Mouse (Mus musculus) left cerebral cortex, adult 18-20 months (tissue): ENCODE results near the gene Cnn1. TPM values are rescaled to one million over a fixed set of nuclear protein-coding genes. Genes with fewer than 3 reads are reported as not detected.
A peak's percentile ranks its signal among the peaks of the same experiment; 100 is the strongest.
"Not testable (repeated sequence)": the region's sequence is repeated elsewhere in the genome, so short reads cannot be mapped to it uniquely, and the experiment has no call there.

ENCODE experiments used
- DNase-seq, 2 experiments: peaks; one replicate each; pipeline ENCODE4 v3.0.0; 2021 to 2022; ENCODE audit warnings: low spot score in 2 of 2, mixed read lengths in 1 of 2
- total RNA-seq, 2 experiments: library from RNA; stranded (reverse); gene quantifications; 2 replicates each; pipeline ENCODE4 v1.2.3; 2021

Gene Cnn1
- total RNA-seq, 2 experiments from 2014 or later: 0.56 to 0.87 TPM

DNA sequence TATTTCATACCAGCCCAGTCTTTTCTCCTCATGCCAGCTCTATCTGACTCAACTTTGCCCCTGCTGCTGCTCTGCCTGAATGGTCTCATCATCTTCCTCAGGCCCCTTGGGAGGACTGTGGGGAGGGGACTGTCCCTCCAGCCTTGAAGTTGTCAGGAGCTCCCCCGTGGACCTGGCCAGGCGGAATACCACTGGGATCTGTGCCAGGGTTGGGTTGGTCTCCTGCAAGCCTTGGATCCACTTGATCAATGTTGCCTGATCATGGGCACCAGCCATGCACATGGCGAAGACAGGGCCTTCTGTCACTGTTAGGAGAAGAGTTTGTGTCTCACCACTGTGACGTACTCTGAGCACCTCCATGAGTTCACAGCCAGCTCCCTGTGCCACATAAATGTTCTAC is 26.7 kb upstream of the Cnn1 start:
- DNase-seq: no peak

DNA sequence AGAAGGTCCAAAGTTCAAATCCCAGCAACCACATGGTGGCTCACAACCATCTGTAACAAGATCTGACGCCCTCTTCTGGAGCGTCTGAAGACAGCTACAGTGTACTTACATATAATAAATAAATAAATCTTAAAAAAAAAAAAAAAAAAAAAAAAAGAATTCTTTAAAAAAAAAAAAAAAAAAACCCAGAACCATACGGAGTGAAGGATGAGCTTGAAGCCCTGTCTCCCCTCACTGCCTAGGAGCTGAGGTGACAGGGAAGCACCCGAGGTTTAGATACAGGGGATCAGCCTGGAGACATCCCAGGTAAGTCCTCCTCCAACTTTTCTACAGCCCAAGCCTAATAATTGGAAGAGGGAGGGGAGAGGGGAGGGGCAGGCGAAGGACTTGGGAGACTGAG is 23.2 kb upstream of the Cnn1 start:
- not testable (repeated sequence) for DNase-seq

- DNase-seq: no peak
Observed at GRCm38 (mm10) chr9:22076223-22076622, 22.8 kb upstream of the Cnn1 start.

GRCm38 (mm10) chr9:22084667-22085021 is 14.4 kb upstream of the Cnn1 start:
- no peak for DNase-seq

- DNase-seq: peak; percentile 93 to 95
Observed at GRCm38 (mm10) chr9:22085022-22085834, 13.8 kb upstream of the Cnn1 start, which contains the start of gene Ecsit. TSS of gene Ecsit (minus strand) at chr9:22085438.

DNA sequence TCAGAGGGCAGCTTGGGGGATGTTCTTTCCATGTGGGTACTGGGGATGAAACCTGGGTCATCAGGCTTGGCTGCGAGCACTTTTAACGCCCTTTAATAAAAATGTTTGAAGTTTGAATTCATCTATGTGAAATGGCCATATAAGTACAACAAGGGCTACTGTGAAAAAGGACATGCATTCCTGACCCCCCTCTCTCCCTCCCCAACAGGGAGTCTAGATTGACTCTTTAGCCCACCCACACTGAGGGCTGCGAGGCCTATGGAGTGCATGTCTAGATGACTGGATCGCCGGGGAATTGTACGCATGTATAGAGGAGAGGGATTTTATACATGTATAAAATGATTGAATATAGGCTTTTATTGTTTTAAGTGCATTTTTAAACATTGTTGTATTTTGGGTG is 13.0 kb upstream of the Cnn1 start:
- no peak for DNase-seq

DNA sequence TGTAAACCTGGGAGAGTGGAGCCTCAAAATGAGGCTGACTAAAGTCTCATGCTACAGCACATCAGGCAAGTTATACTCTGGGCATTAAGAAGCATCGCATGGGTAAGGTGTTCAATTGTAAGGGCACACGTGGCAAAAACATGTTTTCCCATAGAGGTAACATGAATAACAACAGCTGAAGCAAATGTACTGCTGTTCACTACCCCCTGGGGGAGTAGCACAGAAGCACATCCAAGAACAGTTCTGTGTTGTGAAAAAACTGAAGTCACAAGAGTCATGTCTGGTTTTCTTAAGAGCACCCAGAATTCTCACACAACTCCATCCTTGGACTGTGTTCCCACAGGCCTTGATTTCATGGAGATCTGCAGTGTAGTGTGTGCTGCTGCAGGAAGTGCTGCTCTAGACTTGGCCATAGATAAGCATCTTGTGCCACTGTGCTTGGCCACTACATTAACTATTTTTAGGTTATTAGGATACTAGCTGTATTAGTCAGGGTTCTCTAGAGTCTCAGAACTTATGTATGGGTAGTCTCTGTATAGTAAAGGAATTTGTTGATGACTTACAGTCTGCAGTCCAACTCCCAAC is 11.9 kb upstream of the Cnn1 start:
- DNase-seq: no peak

DNA sequence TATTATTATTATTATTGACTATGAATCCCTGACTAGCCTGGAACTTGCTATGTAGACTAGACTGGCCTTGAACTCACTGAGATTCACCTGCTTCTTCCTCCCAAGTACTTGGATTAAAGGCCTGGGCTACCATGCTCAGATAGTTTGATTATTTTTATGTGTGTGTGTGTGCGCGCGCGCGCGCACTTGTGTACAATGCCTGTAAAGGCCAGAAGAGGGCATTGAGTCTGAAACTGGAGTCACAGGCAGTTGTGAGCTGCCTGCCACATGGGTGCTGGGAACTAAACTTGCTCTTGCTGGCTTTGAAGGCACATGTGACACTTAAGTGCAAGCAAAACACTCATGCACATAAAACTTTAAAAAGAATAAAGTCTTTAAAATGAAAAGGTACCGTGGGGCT is 9.7 kb upstream of the Cnn1 start:
- DNase-seq: no peak

DNA sequence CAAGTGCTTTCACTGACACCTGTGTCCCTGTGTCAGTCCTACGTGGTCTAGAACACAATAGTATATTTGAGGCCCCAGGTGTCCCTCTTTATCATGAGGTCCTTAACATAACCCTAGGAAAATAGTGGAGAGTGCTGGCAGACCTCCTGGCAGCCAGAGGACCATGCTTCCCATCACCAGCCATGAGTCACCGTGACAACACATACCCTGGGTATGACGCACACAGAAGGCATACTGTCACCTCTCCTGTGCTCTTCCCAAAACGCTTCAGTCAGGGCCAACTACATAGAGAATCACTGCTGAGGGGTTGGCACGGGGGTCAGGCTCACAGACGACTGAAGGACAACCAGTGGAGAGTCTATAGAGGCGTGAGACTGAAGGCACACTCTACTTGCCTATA is 9.0 kb upstream of the Cnn1 start:
- DNase-seq: no peak

- no peak for DNase-seq
Observed at GRCm38 (mm10) chr9:22092746-22093145, 6.3 kb upstream of the Cnn1 start.

GRCm38 (mm10) chr9:22095854-22096307 is 3.1 kb upstream of the Cnn1 start:
- DNase-seq: peak; percentile 83

- DNase-seq: no peak
Observed at GRCm38 (mm10) chr9:22099922-22100321, 906 bp downstream of the Cnn1 start.

DNA sequence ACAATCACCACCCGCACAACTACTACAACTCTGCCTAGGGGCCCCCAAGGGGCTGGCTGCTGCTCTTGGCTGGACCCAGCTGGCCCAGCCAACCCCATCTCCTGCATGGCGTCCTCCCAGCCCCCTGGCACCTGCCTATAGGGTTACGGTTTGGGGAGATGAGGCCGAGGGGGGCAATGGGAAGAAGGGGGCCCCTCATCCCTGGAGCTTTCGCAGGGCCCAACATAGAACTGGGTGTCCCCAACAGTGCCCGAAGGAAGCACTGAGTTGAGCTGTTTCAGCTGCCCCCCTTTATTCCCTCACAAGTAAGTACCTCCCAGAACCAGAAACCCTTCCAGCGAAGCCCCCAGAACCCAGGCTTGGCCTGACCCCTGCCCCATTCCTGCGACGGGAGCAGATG is 9.2 kb downstream of the Cnn1 start:
- no peak for DNase-seq

- no peak for DNase-seq
Observed at GRCm38 (mm10) chr9:22115635-22116034, 16.6 kb downstream of the Cnn1 start.

- peak in 1 of 2 experiments; percentile 18 for DNase-seq
Observed at GRCm38 (mm10) chr9:22116086-22116485, 17.1 kb downstream of the Cnn1 start.

DNA sequence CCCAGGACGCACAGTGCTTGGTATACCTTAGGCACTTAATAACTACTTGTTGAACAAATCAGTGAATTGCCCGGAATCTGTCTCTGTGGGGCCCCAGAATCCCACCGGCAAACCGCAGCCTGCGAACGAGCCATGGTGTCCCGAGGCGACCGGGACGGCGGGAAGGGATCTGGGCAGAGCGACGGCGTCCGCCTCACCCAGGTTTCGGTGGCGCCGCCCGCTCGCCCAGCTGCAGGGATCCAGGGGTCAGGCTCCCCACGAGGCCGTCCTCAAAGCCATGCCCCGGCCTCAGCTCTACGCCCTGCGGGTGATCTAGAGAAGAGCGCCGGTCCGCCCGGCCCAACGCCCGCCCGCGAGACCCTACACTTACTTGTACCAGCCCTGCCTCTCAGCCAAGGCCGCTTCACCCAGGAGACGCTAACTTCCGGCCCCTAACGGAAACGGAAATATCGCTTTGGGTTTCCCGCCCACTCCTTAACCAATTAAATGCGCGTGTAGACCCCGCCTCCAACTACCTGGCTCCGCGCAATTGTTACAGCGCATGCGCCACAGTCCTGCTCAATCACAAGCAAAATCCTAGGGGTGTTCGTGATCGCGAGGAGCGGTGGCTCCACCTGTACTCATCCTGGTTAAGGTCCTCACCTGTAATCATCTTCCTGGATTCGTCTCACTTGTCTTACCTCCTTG is 17.9 kb downstream of the Cnn1 start, which contains the start of gene Elof1:
Gene Elof1 (minus strand): TSS at position 433 of the 687 bp plus-strand sequence.
- peak; percentile 92 to 95 for DNase-seq

DNA sequence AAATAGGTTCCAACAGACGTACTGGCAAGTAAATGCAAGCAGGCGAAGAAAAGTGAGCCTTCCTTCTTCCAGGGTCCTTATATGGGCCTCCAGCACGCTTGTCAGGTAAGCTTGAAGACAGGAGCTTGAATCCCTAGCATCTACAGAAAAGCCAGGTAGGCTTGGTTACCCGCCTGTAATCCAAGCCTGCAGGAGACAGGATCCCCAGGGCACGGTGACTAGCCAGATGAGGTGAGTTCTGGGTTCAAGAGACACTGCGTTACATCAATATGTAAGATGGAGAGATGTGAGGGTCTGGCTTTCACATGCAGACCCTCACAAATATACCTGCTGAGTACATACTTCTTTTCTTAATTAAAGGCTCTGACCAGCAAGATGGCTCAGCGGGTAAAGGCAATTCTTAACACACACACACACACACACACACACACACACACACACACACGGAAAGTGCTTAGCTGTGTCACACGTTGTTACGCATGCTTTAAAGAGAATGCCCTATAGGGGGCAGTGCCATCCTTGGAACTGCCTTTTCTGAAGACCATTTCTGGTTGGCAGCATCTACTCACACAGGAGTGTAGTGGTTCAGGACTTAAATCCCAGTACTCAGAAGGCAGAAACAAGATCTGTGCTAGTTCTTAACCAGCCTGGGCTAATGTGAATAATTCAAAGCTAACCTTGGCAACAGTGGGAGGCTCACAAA is 18.9 kb downstream of the Cnn1 start:
- DNase-seq: peak; percentile 31 to 36

DNA sequence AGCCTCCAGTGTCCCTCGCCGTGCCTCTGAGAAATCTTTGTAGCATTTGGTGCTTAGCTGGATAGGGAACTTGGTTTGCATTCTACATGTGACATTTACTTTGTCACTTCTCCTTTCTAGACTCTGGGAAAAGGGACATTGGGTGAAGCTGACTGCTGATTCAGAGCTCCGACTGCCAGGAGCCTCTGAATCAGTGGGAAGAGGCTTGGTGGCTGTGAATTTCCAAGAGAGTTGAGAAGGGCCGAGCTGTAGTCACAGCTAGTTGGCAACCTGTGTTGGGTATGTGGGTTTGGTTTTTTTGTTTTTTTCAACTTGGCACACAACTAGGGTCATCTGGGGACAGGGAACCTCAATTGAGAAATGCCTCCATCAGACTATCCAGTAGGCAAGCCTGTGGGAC is 20.5 kb downstream of the Cnn1 start:
- peak; percentile 41 to 42 for DNase-seq

- no peak for DNase-seq
Observed at GRCm38 (mm10) chr9:22121545-22121944, 22.5 kb downstream of the Cnn1 start.

DNA sequence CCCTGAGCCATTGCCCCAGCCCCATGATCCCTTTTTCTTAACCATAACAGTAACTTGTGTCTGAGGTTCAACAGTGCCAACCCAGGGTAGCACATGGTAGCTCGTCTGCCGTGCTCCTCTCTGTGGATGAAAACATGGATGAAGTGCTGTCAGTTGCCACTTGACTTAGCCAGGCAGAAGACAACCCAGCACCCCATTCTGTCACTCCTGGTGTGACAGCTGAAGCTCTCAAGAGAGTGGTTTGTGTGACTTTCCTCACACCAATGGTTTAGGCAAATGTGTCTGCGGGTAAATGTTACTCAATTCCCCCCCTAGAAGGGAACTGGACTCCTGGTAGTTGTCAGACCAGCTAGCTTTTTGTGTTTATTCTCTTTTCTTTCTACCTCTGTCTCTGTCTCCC is 23.0 kb downstream of the Cnn1 start:
- no peak for DNase-seq

DNA sequence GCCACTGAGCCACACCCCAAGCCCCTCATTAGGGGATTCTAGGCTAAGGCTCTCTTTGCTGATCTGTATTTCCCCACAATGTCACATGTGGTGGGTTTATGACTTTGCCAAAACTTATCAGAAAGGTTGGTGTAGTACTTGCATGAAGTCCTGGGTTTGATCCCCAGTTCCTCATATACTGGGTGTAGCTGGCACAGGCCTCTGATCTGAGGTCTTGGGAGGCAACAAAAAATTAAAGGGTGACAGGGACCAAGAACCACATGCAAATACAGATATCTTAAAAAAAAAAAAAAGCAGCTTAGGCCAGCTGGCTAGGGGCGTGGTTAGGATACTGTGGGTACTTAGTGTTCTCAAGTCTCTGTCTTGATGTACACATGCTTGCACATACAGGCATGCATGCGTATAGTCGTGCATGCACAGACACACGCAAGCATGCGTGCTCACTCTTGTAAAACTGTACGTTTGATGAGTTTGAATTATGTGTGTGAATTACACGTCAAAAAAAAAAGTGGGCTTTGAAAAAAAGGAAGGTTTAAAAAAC is 24.1 kb downstream of the Cnn1 start:
- DNase-seq: no peak
